Mouse (Mus musculus) intestine, embryonic 15.5 days (tissue): ENCODE results near the gene Sult1c2. TPM values are rescaled to one million over a fixed set of nuclear protein-coding genes. Genes with fewer than 3 reads are reported as not detected.
A peak's percentile ranks its signal among the peaks of the same experiment; 100 is the strongest.
"Not testable (repeated sequence)": the region's sequence is repeated elsewhere in the genome, so short reads cannot be mapped to it uniquely, and the experiment has no call there.

Experiments
- ATAC-seq: fragments of 200-750 bp; cut with Nextera tagmentation; 2 replicates; pipeline ENCODE4 v1.8.0; 2017; ENCODE audit warnings: moderate TSS enrichment, moderate library complexity
- H3K27ac ChIP-seq: fragments of 300-500 bp; sonication (generic); 2 replicates; pipeline ENCODE4 v1.5.1; 2015; ENCODE audit warnings: mild to moderate bottlenecking, inconsistent platforms
- H3K27me3 ChIP-seq: fragments of 300-500 bp; sonication (generic); replicated peaks from 2 replicates; pipeline ENCODE4 v1.6.1; 2015; ENCODE audit warnings: inconsistent platforms
- H3K36me3 ChIP-seq: fragments of 300-500 bp; sonication (generic); 2 replicates; pipeline ENCODE4 v1.6.1; 2015; ENCODE audit warnings: inconsistent platforms
- H3K4me1 ChIP-seq: fragments of 300-500 bp; sonication (generic); replicated peaks from 2 replicates; pipeline ENCODE4 v1.6.1; 2015; ENCODE audit warnings: inconsistent platforms
- H3K4me2 ChIP-seq: fragments of 300-500 bp; sonication (generic); replicated peaks from 2 replicates; pipeline ENCODE4 v1.6.1; 2015; ENCODE audit warnings: mild to moderate bottlenecking, inconsistent platforms
- H3K4me3 ChIP-seq: fragments of 300-500 bp; sonication (generic); replicated peaks from 2 replicates; pipeline ENCODE4 v1.5.1; 2015; ENCODE audit warnings: inconsistent platforms
- H3K9ac ChIP-seq: fragments of 300-500 bp; sonication (generic); 2 replicates; pipeline ENCODE4 v1.6.1; 2015; ENCODE audit warnings: inconsistent platforms
- H3K9me3 ChIP-seq: fragments of 300-500 bp; sonication (generic); 2 replicates; pipeline ENCODE4 v1.6.1; 2016; ENCODE audit warnings: inconsistent platforms
- WGBS: fragments of 180-500 bp; shearing (Covaris S2); methylation state at CpG from one replicate; pipeline ENCODE4 v1.1.7; 2015; 5-methylcytosine and 5-hydroxymethylcytosine counted together
- polyA plus RNA-seq: library from polyadenylated mRNA; unstranded; fragments of >200 nt; fragmentation: Nextera tagmentation; extraction: Ambion mirVana; gene quantifications from 2 replicates; pipeline ENCODE4 v1.2.1, GENCODE M21; 2015

Gene Sult1c2
- 0.24 and 0.29 TPM in 2 replicates for polyA plus RNA-seq

DNA sequence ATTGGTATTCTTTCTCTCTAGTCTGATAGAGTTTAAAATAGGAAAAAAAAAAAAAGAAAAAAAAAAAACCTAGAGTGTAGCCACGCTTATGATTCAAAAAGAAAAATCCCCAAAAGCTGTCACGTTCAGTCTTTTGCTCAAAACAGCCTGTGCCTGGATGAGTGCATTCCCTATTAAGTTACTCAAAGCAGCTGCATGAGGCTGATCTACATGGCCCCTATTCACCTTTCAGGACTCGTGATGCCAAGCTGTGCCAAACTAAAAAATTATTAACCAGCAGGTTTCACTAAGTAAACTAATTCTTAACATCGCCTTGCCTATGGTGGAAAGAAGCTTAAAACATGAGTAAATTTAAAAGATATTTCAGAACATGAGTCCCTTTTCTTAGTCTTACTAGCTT lies at the start of gene Sult1c2:
TSS of gene Sult1c2 (minus strand) at position 134 of the 400 bp plus-strand sequence.
- H3K27me3 ChIP-seq = no peaks in the 10 kb centered on the region
- WGBS = 70% methylated on average over 4 of the region's 4 CpGs
- H3K36me3 ChIP-seq = no peaks in the 10 kb centered on the region
- no peak within 1 kb of the TSS for H3K4me2 ChIP-seq
- H3K4me1 ChIP-seq = no peaks in the 10 kb centered on the region
- no peak within 1 kb of the TSS for H3K4me3 ChIP-seq
- no peak within 1 kb of the TSS for H3K27ac ChIP-seq
- H3K9ac ChIP-seq = no peak within 1 kb of the TSS
- peak; percentile 73 for ATAC-seq
- H3K9me3 ChIP-seq = no peaks in the 10 kb centered on the region

DNA sequence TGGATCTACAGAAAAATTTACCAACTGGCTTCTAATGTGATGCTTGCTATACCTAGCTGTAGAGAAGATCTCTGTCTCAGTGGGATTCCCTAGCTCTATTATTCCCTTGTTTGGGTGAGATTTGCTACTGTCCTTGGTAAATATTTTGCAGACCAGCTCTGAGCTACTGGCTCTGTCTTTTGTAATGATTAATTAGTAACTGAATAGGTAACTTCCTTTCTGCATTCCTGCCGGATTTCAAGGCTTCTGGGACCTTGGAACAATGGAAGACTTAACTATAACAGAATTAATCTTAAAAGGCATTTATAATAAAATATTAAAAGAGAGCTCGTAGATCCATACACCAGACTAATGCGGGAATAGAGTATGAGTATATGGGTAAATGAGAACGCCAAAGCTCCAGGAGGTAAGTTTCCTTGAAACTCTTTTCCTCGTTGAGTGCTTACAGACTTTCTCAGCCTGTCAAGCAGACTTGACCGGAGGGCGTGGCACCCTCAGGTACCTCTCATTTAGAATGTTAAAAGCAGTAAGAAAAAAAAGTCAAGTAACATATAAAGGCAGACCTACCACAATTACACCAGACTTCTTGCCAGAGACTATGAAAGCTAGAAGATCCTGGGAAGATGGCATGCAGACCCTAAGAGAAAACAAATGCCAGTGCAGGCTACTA lies 33.0 kb upstream of the Sult1c2 start:
- H3K27me3 ChIP-seq, H3K27ac ChIP-seq, H3K36me3 ChIP-seq, H3K9ac ChIP-seq, H3K9me3 ChIP-seq, H3K4me3 ChIP-seq, H3K4me1 ChIP-seq, ATAC-seq, H3K4me2 ChIP-seq: not testable (repeated sequence)
- 85% methylated on average over 7 of the region's 7 CpGs for WGBS

DNA sequence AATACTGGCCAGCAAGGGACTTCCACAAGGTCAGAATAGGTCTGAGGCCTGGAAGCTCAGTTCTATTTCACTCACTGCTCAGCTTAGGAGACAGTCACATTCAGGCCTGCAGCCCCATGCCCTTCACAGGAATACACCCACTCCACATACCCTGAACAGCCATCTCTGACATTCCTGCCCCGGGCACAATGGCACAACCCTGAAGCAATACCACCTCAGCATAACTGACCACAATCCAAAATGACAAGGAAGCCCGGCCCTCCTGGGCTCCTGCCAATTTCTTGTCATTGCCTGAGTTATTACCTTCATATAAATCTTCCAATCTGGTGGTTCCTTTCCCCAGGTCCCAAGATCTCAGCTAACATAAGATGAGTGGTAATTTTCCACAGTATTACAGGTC lies 28.3 kb upstream of the Sult1c2 start:
- H3K4me3 ChIP-seq = no peak overlapping the region
- H3K4me2 ChIP-seq = no peak overlapping the region
- H3K9ac ChIP-seq = no peak overlapping the region
- 73% methylated on average over 2 of the region's 2 CpGs for WGBS
- no peak for ATAC-seq
- no peaks in the 10 kb centered on the region for H3K36me3 ChIP-seq
- H3K27me3 ChIP-seq = no peaks in the 10 kb centered on the region
- no peaks in the 10 kb centered on the region for H3K9me3 ChIP-seq
- H3K4me1 ChIP-seq = no peaks in the 10 kb centered on the region
- no peak overlapping the region for H3K27ac ChIP-seq

DNA sequence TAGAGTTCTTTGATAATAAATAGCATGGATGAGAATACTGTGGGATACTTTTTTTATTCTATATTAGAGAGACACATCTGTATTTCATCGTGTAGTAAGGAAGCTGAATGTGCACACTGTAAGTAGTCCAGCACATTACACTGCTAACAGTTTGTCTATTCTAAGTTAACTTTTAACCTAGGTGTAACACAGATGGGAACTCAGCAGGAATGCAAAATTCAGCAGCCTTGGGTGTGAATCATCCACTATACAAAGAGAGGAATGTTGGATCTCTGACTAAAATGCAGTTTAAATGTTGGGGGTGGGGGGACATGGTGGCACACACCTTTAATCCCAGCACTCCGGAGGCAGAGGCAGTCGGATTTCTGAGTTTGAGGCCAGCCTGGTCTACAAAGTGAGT lies 26.1 kb upstream of the Sult1c2 start:
- no peak overlapping the region for H3K9ac ChIP-seq
- no peaks in the 10 kb centered on the region for H3K4me1 ChIP-seq
- H3K27me3 ChIP-seq = no peaks in the 10 kb centered on the region
- no peak for ATAC-seq
- H3K27ac ChIP-seq = no peak overlapping the region
- H3K9me3 ChIP-seq = no peaks in the 10 kb centered on the region
- no peaks in the 10 kb centered on the region for H3K36me3 ChIP-seq
- WGBS = 78% methylated on average over 3 of the region's 3 CpGs
- no peak overlapping the region for H3K4me3 ChIP-seq
- H3K4me2 ChIP-seq = no peak overlapping the region

DNA sequence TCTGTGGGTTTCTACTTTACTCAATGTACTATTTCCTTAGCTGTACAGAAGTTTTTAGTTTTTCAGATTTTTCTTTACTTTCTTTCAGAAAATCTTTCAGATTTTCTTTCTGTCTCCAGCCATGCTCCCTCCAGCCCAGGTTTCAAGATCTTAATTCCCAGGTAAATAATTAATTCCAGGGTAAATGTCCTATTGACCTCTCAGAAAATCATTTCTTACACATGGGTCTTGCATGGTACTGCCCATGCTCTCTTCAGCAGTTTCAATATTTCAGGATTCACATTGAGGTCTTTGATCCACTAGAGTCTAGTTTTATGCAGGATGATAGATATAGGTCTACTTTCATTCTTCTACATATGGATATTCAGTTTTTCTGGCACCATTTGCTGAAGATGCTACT lies 23.8 kb upstream of the Sult1c2 start:
- Histone ChIP-seq H3K9ac (no peak overlapping the region), H3K36me3 (no peaks in the 10 kb centered on the region)

DNA sequence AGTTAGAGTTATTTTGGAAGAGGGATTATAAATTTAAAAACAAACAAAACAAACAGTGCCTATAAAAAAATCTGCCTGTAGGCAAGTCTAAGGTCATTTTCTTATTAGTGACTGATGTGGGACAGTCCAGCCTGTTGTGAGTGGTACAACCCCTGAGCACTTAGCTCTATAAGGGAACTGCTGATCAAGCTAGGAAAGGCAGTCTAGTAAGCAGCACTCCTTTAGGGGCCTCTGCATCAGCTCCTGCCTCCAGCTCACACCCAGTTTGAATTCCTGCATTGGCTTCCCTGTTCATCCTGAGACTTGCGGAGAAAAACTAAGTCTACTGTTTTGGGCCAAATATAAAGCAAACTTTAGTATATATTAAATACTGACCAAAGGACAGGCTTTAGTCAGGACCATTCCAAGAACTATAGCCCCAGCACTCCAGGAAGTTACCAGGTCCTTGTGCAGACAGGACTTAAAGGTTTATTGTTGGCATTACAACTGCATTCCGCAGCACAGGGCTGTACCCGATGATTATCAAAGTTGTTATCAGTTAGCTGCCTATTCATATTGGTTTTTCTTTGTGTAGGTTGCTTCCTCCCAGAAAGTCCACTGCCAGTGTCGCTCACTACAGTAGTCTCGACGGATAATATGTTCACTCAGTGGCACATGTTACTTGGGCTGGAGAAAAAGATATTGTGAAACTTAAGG lies 19.3 kb upstream of the Sult1c2 start:
- no peaks in the 10 kb centered on the region for H3K27me3 ChIP-seq
- H3K27ac ChIP-seq = no peak overlapping the region
- H3K9ac ChIP-seq = no peak overlapping the region
- H3K4me1 ChIP-seq = no peaks in the 10 kb centered on the region
- no peaks in the 10 kb centered on the region for H3K36me3 ChIP-seq
- no peak overlapping the region for H3K4me3 ChIP-seq
- 65% methylated on average over 6 of the region's 6 CpGs for WGBS
- ATAC-seq = peak; percentile 73
- H3K9me3 ChIP-seq = no peaks in the 10 kb centered on the region
- H3K4me2 ChIP-seq = no peak overlapping the region

More for the DNA sequence above, 23.8 kb upstream of the Sult1c2 start:
- no peak for ATAC-seq
- Histone ChIP-seq H3K27me3 (no peaks in the 10 kb centered on the region), H3K4me3 (no peak overlapping the region), H3K9me3 (no peaks in the 10 kb centered on the region), H3K4me2 (no peak overlapping the region), H3K27ac (no peak overlapping the region), H3K4me1 (no peaks in the 10 kb centered on the region)

DNA sequence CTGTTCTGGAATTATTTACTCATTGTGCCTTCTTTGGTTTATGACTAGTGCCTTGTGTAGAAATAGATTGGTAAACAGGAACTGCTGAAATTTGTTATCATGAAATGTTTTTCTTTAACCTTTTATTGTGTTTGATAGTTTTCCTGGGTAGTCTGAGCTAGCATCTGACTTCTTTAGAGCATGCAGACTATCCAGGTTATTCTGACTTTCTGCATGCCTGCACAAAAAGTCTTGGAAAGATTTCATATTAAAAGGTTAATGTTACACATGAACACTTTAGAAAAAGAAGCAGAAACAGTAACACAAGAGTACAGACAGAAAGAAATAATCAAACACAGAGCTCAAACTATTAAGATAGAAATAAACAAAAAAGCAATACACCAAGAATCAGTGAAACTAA lies 14.4 kb upstream of the Sult1c2 start:
- no peaks in the 10 kb centered on the region for H3K27me3 ChIP-seq
- H3K4me1 ChIP-seq = no peaks in the 10 kb centered on the region
- no peak overlapping the region for H3K4me3 ChIP-seq
- ATAC-seq = no peak
- no peak overlapping the region for H3K9ac ChIP-seq
- no peak overlapping the region for H3K4me2 ChIP-seq
- no peak overlapping the region for H3K27ac ChIP-seq
- no peaks in the 10 kb centered on the region for H3K9me3 ChIP-seq
- H3K36me3 ChIP-seq = no peaks in the 10 kb centered on the region

DNA sequence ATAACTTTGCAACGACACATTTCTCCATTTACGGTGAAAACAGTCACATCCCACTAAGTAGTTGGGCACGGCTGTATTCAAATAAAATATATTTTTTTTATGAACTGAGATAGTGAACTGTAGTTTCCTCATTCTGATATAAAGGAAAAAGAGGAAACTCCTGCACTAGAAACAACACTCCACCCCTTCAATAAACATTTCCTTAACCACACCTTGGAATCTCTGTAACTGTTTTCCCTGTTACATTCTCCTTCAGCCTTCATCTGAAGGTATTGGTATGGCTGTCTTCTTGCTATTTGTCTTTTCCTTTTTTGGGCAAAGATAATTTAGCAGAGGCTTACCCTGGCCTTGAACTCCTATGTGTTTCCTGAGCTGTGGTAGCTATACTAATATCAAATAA lies 8.9 kb upstream of the Sult1c2 start:
- Histone ChIP-seq H3K27me3 (no peaks in the 10 kb centered on the region), H3K9ac (no peak overlapping the region), H3K9me3 (no peaks in the 10 kb centered on the region), H3K4me1 (no peaks in the 10 kb centered on the region), H3K4me3 (no peak overlapping the region), H3K4me2 (no peak overlapping the region), H3K27ac (no peak overlapping the region), H3K36me3 (no peaks in the 10 kb centered on the region)
- no peak for ATAC-seq
- WGBS = 85% methylated on average over 3 of the region's 3 CpGs

DNA sequence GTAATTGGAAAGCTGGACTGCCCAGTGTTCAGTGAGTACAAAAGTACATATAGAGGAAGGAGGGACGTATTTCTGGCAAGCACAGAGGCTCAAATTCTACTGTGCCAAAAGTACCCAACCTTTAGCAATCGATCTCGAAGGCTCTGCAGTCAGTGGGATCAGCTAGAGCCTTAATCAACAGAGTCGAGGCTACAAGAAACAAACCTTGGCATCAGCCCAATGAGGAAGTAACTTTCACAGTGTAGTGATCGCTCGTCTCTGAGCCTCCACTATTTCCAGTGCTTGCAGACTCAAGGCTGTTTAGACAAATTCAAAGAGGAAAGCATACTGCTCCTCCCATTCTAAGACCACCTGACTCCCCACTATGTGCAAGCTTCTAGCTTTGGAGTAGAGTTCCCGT lies 343 bp downstream of the Sult1c2 start:
- no peaks in the 10 kb centered on the region for H3K27me3 ChIP-seq
- no peaks in the 10 kb centered on the region for H3K9me3 ChIP-seq
- no peak overlapping the region for H3K4me3 ChIP-seq
- peak; percentile 86 for ATAC-seq
- H3K4me2 ChIP-seq = no peak overlapping the region
- H3K36me3 ChIP-seq = no peaks in the 10 kb centered on the region
- no peak overlapping the region for H3K9ac ChIP-seq
- H3K27ac ChIP-seq = no peak overlapping the region
- no peaks in the 10 kb centered on the region for H3K4me1 ChIP-seq
- 58% methylated on average over 7 of the region's 7 CpGs for WGBS

DNA sequence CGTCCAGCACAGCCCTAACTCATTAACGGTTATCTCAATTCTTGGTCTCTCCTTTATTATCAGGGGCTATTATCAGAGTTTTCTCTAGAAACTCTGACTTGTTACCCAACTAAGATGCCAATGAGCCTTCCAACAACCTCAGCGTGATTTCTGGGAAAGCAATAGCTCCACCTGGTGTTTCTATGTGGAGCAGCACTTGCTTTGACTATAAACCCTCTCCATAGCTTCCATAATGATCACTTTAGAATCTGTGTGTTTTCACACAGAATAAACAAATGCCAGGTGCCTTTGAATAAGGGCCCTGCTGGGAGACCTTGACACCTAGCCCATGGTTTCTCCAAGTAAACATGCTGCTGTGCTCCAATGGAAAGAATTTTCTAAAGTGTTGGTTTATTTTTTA lies 12.8 kb downstream of the Sult1c2 start:
- Histone ChIP-seq H3K27ac (no peak overlapping the region), H3K4me1 (no peaks in the 10 kb centered on the region), H3K27me3 (no peaks in the 10 kb centered on the region), H3K4me3 (no peak overlapping the region), H3K9me3 (no peaks in the 10 kb centered on the region), H3K36me3 (no peaks in the 10 kb centered on the region), H3K9ac (no peak overlapping the region), H3K4me2 (no peak overlapping the region)
- 57% methylated on average over 3 of the region's 3 CpGs for WGBS
- ATAC-seq = no peak

DNA sequence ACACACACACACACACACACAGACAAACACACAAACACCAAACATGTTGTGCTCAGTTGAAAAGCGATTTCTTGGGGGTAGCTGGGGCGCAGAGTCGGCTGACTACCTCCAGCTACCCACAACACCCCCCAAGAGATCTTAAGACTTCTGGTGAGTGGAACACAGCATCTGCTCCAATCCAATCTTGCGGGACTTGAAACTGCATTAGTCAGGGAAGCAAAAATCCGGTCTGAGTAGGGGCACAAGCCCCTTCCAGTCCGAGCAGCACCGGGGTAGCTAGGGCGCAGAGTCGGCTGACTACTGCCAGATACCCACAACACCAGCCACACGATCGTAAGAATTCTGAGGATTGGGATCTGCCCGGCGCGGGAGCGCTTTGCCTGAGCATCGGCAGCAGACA lies 42.2 kb downstream of the Sult1c2 start:
- H3K27ac ChIP-seq, H3K27me3 ChIP-seq, H3K4me2 ChIP-seq, H3K4me1 ChIP-seq, ATAC-seq, H3K9me3 ChIP-seq, H3K4me3 ChIP-seq, H3K9ac ChIP-seq, H3K36me3 ChIP-seq: not testable (repeated sequence)
- WGBS = 81% methylated on average over 16 of the region's 16 CpGs

DNA sequence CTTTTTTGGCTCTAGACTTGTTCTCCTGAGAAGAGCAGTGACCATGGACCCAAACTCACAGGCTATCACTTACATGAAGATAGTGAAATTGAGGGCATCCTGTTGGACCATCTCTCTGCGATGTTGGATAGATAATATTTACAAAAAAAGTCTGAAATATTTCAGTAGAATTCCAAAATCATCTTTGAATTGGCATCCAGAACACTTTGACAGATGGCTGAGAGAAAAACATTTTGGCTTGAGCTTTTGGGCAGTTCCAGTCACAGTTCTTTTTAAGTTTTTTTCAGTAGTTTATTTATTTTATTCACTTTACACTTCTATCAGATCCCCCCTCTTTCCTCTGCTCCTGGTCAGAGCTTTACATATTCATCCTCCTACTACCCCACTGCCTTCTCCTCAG lies 62.8 kb downstream of the Sult1c2 start:
- H3K4me2 ChIP-seq = no peak overlapping the region
- H3K4me3 ChIP-seq = no peak overlapping the region
- no peak overlapping the region for H3K27ac ChIP-seq
- H3K4me1 ChIP-seq = no peaks in the 10 kb centered on the region
- 71% methylated on average over 1 of the region's 1 CpGs for WGBS
- no peak for ATAC-seq
- no peaks in the 10 kb centered on the region for H3K27me3 ChIP-seq
- no peaks in the 10 kb centered on the region for H3K9me3 ChIP-seq
- no peak overlapping the region for H3K9ac ChIP-seq
- no peaks in the 10 kb centered on the region for H3K36me3 ChIP-seq
